Mouse (Mus musculus) small intestine, adult 2 months (tissue): Measurements from ENCODE around the gene Prpf31.
"Not testable (repeated sequence)": the region's sequence is repeated elsewhere in the genome, so short reads cannot be mapped to it uniquely, and the experiment has no call there.

Experiments
- CTCF ChIP-seq: fragments of 200-500 bp; IDR thresholded peaks from 2 replicates; pipeline ENCODE4 v1.5.1; 2012; ENCODE audit warnings: low read depth, mild to moderate bottlenecking, control low read depth, inconsistent platforms, low read length, moderate library complexity, mixed read lengths; ENCODE audit not compliant: insufficient replicate concordance, insufficient read length; ENCODE audit errors: extremely low read depth
- POLR2A ChIP-seq: fragments of 200-500 bp; IDR thresholded peaks from 2 replicates; pipeline ENCODE4 v1.6.1; 2012; ENCODE audit warnings: low read depth, mild to moderate bottlenecking, control low read depth, inconsistent platforms, low read length, moderate library complexity

DNA sequence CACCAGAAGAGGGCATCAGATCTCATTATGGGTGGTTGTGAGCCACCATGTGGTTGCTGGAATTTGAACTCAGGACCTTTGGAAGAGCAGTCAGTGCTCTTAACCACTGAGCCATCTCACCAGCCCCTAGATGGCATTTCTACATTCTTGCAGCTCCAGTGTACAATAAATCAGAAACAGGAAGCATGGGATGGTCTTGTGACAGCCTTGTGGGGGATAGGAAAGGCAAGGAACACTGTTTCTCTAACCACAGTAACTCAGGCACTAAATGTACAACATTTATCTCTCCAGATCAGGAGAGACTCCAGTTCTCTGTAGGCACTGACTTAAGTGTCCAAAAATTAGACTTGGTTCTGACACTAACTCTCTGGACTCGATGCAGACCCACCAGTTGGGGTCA is 32.0 kb upstream of the Prpf31 start:
- not testable (repeated sequence) for TF ChIP-seq CTCF, POLR2A
